Mouse (Mus musculus): ENCODE data around the gene Hnrnpu.

Gene Hnrnpu

GRCm38 (mm10) chr1:178313039-178313597 is 24.5 kb downstream of the Hnrnpu start:
- DNase-seq (ENCODE audit: low read depth, low spot score), result no peak

DNA sequence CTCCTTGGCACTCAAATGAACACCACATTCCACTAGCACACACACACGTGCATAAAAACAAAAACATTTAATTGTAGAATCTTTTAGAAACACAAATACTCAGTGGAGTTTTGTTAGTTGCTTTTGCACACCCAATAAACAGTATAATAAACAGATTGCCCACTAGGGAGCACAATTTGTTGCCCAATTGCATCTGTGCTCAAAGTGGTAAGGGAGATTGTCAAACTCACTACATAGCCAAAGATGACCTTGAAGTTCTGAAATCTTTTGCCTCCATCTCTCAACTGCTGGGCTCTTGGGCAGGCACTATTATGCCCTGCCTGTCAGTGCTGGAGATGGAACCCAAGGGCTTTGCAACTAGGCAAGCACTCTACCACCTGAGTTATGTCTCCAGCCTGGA is 27.5 kb downstream of the Hnrnpu start:
- DNase-seq (ENCODE audit: low read depth, low spot score), result no peak

DNA sequence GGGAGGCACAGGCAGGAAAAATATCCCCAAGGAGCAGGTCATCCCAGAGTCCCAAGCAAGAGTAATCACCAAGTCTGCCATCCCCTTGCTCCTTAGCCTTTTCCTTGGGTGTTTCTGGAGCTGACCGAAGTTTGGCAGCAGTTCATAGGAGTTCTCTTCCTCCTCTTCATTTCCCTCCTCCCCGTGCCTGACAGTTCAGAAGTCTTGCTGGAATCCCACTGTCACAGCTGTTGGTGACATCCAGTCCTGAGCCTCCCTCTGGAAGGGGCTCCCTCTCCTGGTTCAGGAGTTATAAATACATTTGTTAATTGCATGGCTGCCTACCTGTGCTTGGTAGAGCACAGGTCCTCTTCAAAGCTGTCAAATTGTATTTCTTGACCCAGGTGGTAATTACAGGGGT is 28.1 kb downstream of the Hnrnpu start:
- no peak for DNase-seq (ENCODE audit: low read depth, low spot score)

GRCm38 (mm10) chr1:178303425-178303824 is 34.2 kb downstream of the Hnrnpu start:
- DNase-seq (ENCODE audit: low read depth, low spot score), result peak; percentile 81

DNA sequence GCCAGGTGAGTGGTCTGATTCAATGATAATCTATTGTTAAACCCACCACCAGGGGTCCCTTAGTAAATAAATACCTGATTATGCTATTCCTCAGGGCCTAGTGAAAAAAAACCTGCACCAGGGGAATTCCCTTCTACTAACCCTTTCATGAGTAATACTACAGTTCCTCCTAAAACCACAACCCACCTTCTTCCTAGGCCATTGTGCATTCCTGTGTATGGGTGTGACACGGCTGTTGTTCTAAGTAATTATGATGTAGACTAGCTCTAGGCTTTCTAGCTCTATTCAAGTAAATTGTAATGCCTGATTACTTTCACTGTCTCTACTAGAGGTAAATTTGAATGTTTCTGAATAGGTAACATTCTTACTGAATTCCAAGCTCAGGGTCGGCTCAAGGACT is 36.3 kb downstream of the Hnrnpu start:
- DNase-seq (ENCODE audit: low read depth, low spot score), result peak; percentile 63

DNA sequence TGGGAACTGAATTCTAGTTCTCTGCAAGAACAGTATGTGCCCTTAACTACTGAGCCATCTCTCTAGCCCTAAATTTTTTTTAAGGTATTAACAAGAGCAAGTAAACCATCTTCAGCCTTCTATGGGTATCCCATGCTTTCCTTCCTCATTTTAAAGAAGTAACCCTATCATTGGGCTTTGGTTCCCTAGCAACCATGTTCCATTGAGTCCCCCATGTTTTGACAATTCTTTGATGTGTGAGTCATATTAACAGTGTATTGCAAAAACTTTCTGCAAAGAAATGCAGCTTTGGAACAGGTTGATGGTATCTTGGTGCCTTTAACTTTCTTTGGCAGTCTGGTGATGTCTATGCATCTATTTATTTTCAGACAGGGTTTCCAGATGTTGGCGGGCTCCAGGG is 43.5 kb downstream of the Hnrnpu start:
- no peak for DNase-seq (ENCODE audit: low read depth, low spot score)

DNA sequence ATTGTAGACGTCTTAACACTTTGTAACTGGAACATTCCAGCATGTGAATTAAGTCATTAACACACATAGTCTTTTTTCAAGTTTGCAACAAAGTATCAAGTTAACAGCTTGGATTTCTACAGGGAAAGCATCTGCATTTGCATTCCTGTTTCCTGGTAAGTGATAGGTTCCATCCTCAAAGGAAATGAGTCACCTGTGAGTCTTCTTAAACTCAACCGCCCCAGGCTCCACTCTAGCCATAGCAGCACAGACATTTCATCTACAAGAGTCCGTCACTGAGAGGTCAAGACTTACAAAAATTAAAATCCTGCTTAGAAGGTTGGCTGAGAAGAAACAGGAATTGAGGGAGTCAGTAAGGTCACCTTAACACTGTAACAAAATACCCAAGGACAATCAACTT is 45.9 kb downstream of the Hnrnpu start:
- peak; percentile 60 for DNase-seq (ENCODE audit: low read depth, low spot score)

DNA sequence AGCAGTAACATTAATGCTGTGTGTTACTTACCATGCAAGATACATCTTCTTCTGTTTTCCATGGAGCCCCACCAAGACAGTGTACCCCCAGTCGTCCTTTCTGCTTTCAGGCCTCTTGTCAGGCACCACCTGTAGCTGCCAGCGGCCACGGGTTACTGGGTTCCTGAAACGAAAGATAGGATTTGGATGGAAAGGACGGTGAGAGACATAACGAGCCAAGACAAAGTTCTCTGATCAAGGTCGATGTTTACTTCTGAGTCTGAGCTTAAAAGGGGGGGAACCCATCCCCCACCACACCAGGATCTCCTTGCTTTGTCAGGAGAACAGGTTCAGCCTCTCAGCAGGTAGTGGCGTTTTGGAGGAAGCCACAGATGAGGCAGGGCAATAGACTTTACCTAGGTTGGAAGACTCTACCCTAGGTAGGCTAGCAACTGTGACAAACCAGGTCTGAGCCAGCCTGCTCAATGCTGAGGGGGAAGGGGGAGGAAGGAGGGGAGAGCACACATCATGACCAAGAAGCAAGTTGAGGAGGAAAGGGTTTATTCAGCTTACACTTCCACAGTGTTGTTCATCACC is 49.9 kb downstream of the Hnrnpu start:
- DNase-seq (ENCODE audit: low read depth, low spot score), result peak; percentile 56

DNA sequence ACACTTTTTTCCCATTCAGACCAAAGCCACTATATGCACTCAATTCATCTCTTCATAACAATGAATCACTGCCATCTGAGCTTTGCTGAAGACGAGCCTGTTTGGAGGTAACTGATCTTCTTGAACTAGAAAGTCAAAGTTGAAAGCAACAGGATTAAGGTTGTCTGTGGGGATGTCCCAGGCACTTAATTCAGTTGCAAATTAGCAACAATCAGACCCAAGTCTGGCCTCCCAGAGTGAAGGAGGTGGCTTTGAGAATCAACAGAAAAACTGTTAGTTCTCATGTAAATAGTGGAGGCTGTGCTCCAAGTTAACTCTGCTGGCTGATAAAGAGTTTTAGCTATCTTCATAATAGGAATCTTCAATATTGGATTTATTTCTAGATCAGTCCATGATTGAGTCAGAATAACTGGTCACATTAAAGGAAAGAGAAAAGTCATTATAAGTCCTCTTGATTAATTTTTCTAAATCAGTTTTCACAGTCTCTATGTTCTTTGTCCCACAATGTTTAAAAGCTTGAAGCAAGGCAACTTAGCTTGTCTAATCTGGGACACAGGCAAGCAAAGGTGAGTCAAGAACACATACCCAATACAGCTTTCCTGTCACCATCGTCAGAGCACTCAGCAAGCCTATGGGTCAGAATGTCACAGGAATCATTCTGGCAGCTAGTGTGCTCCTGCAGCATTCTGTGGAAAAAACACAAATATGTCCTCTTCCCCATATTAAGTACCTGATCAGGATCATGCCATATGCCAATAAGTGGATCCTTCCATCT is 53.5 kb downstream of the Hnrnpu start:
- peak; percentile 95 for DNase-seq (ENCODE audit: low read depth, low spot score)

- peak; percentile 97 for DNase-seq (ENCODE audit: low read depth, low spot score)
These were observed 54.3 kb downstream of the Hnrnpu start for GRCm38 (mm10) chr1:178283314-178283713.

DNA sequence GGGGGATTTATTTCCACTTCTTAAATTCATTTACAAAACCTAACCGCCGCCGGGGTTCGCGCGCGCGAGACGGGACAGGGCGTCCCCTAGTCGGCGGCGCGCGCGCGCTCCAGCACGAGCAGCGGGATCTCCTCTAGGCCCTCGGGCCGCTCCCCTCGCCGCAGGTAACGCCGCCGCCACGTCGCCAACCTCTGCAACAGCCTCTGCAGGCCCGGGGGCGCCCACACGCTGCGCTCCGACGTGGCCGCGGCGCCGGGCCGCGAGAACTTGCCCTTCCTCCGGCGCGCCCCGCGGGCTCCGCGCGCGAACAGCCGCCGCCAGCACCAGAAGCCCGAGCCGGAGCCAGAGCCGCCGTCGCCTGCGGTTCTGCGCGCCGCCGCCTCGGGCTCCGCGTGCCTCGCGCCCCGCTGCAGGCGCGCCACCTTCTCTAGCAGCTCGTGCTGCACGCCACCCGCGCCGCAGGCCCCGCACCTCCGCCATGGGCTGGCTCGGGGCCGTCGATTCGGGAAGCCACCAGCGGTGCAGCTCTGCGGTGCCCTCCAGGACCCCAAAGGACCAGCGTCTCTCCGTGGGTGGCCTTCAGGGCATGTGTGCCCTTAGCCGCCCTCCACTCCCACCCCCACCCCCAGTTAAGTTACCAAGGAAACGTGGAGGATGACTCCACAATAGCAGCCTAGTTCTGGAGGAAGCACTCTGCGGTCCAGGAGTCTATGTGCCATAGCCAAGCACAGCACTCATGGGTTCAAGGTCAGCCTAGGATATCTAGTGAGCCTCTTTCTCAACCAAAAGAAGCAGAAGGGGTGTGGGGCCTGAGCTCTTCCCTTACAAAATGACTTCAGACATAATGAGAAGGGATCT is 61.3 kb downstream of the Hnrnpu start:
- DNase-seq (ENCODE audit: low read depth, low spot score), result peak; percentile 93

DNA sequence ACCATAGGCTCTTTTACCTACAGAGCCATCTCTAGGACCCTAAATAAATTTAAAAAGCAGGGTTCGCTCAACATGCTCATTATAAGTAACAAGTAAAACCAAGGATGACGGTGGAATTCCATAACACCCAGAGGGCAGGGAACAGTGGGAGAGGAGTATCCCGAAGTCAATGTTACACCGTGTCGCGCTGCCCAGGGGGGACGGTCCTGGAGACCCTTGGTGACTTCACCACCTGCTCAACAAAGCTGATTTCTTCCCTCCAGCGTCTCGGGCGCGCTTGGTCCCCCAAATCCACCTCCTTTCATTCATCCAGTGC is 61.9 kb downstream of the Hnrnpu start:
- DNase-seq (ENCODE audit: low read depth, low spot score), result no peak

DNA sequence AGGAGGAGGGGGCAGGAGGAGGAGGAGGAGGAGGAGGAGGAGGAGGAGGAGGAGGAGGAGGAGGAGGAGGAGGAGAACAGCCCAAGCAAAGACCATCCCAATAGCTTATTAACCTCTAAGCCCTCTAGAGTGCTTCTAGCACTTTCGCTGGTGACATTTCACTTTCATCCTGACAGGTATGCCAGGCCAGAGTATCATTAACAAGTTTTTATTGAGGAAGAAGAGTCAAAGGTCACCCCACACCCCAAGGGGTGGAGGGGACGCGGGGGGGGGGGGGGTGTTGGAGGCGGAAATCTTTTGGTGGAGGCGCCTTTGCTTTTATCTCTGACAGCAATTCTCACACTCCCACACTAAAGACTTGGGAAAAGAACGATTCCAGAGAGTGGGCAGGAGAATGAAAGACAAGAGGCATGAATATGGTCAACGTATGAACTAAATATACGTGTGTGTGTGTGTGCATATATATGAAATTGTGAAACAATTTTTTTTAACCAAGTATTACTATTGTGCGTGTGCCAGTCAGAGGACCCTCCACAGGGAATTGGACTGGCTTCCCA is 62.3 kb downstream of the Hnrnpu start:
- DNase-seq (ENCODE audit: low read depth, low spot score), result no peak
